Mouse (Mus musculus) MEL (cell line): ENCODE measurements around the gene Chid1.

Experiments
- BHLHE40 ChIP-seq: IDR thresholded peaks from 2 replicates; pipeline ENCODE4 v1.6.1; 2012; ENCODE audit warnings: low read depth, mild to moderate bottlenecking, inconsistent platforms, low read length, improper control_type of control experiment, borderline replicate concordance
- CHD2 ChIP-seq: IDR thresholded peaks from 2 replicates; pipeline ENCODE4 v1.6.1; 2011; ENCODE audit warnings: low read length, improper control_type of control experiment
- CTCF ChIP-seq, 3 experiments: IDR thresholded peaks in 2 of 3; conservative IDR thresholded peaks in 1 of 3; 2 replicates each; pipeline ENCODE4 v1.5.1; 2011 to 2012; ENCODE audit warnings: low read length in 3 of 3, low read depth in 2 of 3, mild to moderate bottlenecking in 2 of 3, improper control_type of control experiment in 1 of 3, inconsistent platforms in 1 of 3, mixed read lengths in 1 of 3, moderate library complexity in 1 of 3; ENCODE audit not compliant: control insufficient read depth in 1 of 3, insufficient read depth in 1 of 3, poor library complexity in 1 of 3, severe bottlenecking in 1 of 3
- EP300 ChIP-seq, 2 experiments: IDR thresholded peaks; 2 replicates each; pipeline ENCODE4 v1.6.1; 2011; ENCODE audit warnings: improper control_type of control experiment in 2 of 2, low read length in 2 of 2, low read depth in 1 of 2, mild to moderate bottlenecking in 1 of 2
- ETS1 ChIP-seq: IDR thresholded peaks from 2 replicates; pipeline ENCODE4 v1.6.1; 2012; ENCODE audit warnings: low read depth, mild to moderate bottlenecking, inconsistent platforms, low read length, improper control_type of control experiment, moderate library complexity
- GABPA ChIP-seq: IDR thresholded peaks from 2 replicates; pipeline ENCODE4 v1.6.1; 2012; ENCODE audit warnings: low read depth, mild to moderate bottlenecking, inconsistent platforms, low read length, improper control_type of control experiment, moderate library complexity
- GATA1 ChIP-seq: IDR thresholded peaks from 2 replicates; pipeline ENCODE4 v1.6.1; 2011; ENCODE audit warnings: low read depth, low read length, improper control_type of control experiment
- HCFC1 ChIP-seq: IDR thresholded peaks from 2 replicates; pipeline ENCODE4 v1.6.1; 2012; ENCODE audit warnings: low read depth, mild to moderate bottlenecking, inconsistent platforms, low read length, improper control_type of control experiment, moderate library complexity
- MAX ChIP-seq: IDR thresholded peaks from 2 replicates; pipeline ENCODE4 v1.6.1; 2011; ENCODE audit warnings: low read length, improper control_type of control experiment
- MAZ ChIP-seq: IDR thresholded peaks from 2 replicates; pipeline ENCODE4 v1.6.1; 2012; ENCODE audit warnings: low read depth, mild to moderate bottlenecking, inconsistent platforms, low read length, improper control_type of control experiment
- POLR2A ChIP-seq, 2 experiments: IDR thresholded peaks; 2 replicates each; pipeline ENCODE4 v1.6.1; 2011 to 2012; ENCODE audit warnings: low read length in 2 of 2, mild to moderate bottlenecking in 2 of 2, control low read depth in 1 of 2, improper control_type of control experiment in 1 of 2, low read depth in 1 of 2, moderate library complexity in 1 of 2; ENCODE audit not compliant: control insufficient read depth in 1 of 2, insufficient read depth in 1 of 2, poor library complexity in 1 of 2
- RCOR1 ChIP-seq: IDR thresholded peaks from 2 replicates; pipeline ENCODE4 v1.6.1; 2012; ENCODE audit warnings: low read depth, mild to moderate bottlenecking, inconsistent platforms, low read length, improper control_type of control experiment
- TAL1 ChIP-seq: IDR thresholded peaks from 2 replicates; pipeline ENCODE4 v1.6.1; 2012; ENCODE audit warnings: mild to moderate bottlenecking, inconsistent platforms, low read length, moderate library complexity, mixed read lengths

- TF ChIP-seq TAL1 = no peak
- no peak for TF ChIP-seq CTCF (IDR thresholded peaks at IDR 0.05 in 2 of 3, conservative IDR thresholded peaks at IDR 0.05 in 1 of 3; ENCODE audit: control insufficient read depth in 1 of 3, insufficient read depth in 1 of 3, low read depth in 2 of 3, low read length in 3 of 3, poor library complexity in 1 of 3, severe bottlenecking in 1 of 3)
- no peak for TF ChIP-seq GABPA
- no peak for TF ChIP-seq RCOR1
- no peak for TF ChIP-seq HCFC1
- no peak for TF ChIP-seq POLR2A (IDR thresholded peaks at IDR 0.05; ENCODE audit: control insufficient read depth in 1 of 2, insufficient read depth in 1 of 2, low read depth in 1 of 2, low read length in 2 of 2, poor library complexity in 1 of 2)
- no peak for TF ChIP-seq MAX
- TF ChIP-seq GATA1 = no peak
- no peak for TF ChIP-seq MAZ
- TF ChIP-seq ETS1 = no peak
- TF ChIP-seq CHD2 = no peak
- TF ChIP-seq EP300 (IDR thresholded peaks at IDR 0.05; ENCODE audit: low read depth in 1 of 2, low read length in 2 of 2) = no peak
- no peak for TF ChIP-seq BHLHE40
Measured at GRCm38 (mm10) chr7:141468164-141468521, 71.5 kb downstream of the Chid1 start.
